Mouse (Mus musculus) mesoderm, embryonic 11.5 days (tissue): ENCODE results near the gene Oaz1.

Source experiments
- DNase-seq: peaks from one replicate; pipeline ENCODE4 v3.0.0-alpha.2; 2012; ENCODE audit warnings: low read depth, low spot score

The Oaz1 gene

GRCm38 (mm10) chr10:80826151-80827062 is at the start of gene Oaz1:
Oaz1 (plus strand) TSS chr10:80826656.
- DNase-seq, result peak; percentile 99

- DNase-seq, result no peak
Observed at GRCm38 (mm10) chr10:80777123-80777522, 49.3 kb upstream of the Oaz1 start.

- DNase-seq, result no peak
Observed at GRCm38 (mm10) chr10:80779565-80779964, 46.9 kb upstream of the Oaz1 start.

- DNase-seq, result no peak
Observed at GRCm38 (mm10) chr10:80784302-80784701, 42.2 kb upstream of the Oaz1 start.

- DNase-seq, result no peak
Observed at GRCm38 (mm10) chr10:80784871-80785270, 41.6 kb upstream of the Oaz1 start.

- no peak for DNase-seq
Observed at GRCm38 (mm10) chr10:80785963-80786362, 40.5 kb upstream of the Oaz1 start.

GRCm38 (mm10) chr10:80787517-80787916 is 38.9 kb upstream of the Oaz1 start:
- no peak for DNase-seq

DNA sequence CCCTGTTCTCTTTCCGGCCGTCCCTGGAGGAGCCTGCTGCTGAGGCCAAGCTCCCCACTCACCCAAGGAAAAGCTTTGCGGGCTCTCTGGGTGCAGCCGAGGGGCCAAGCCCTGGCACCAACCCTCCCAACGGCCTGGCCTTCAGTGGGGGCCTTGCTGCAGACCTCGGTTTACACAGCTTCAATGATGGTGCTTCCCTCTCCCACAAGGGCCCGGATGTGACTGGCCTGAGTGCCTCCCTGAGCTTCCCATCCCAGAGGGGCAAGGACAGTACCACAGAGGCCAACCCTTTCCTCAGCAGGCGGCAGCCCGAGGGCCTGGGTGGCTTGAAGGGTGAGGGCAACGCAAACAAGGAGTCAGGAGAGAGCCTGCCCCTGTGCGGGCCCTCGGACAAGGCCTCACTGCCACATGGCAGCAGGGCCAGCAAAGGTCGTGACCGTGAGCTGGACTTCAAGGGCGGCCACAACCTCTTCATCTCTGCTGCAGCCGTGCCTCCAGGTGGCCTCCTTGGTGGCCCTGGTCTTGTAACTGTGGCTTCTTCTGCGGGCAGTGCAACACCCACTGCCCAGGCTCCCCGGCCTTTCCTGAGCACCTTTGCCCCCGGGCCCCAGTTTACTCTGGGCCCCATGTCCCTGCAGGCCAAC is 35.6 kb upstream of the Oaz1 start:
- no peak for DNase-seq

GRCm38 (mm10) chr10:80791476-80792174 is 34.8 kb upstream of the Oaz1 start:
- no peak for DNase-seq

DNA sequence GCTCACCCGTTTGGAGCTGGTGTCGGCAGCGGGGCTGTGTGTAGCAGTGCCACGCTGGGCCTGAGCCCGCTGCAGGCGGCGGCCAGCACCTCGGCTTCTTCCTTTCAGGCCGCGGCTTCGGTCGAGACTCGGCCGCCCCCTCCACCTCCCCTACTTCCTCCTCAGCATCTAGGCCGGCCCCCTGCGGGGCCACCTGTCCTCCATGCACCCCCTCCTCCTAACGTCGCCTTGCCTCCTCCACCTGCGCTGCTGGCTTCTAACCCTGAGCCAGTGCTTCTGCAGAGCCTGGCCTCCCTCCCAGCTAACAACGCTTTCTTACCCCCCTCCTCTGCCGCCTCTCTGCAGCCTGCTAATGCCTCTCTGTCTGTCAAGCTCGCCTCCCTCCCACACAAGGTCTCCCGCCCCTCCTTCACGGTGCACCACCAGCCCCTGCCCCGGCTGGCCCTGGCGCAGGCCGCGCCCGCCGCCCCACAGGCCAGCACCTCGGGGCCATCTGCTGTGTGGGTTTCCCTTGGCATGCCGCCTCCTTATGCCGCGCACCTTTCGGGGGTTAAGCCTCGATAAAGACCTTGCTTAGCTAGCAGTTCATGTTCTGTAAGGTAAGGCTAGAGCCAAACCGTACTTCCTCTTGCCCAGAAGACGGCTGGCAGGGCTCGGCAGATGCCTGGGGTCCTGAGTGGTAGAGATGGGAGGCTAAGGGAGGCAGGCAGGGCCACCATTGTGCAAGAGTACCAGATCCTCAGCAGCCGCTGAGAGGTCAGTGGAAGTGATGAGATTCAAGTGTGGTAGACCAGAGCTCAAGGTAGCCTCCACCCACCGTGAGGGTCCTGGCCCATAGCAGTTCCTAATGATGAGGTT is 34.1 kb upstream of the Oaz1 start:
- DNase-seq, result no peak

GRCm38 (mm10) chr10:80793033-80793784 is 33.2 kb upstream of the Oaz1 start:
- no peak for DNase-seq

GRCm38 (mm10) chr10:80793803-80794202 is 32.7 kb upstream of the Oaz1 start:
- DNase-seq, result no peak

DNA sequence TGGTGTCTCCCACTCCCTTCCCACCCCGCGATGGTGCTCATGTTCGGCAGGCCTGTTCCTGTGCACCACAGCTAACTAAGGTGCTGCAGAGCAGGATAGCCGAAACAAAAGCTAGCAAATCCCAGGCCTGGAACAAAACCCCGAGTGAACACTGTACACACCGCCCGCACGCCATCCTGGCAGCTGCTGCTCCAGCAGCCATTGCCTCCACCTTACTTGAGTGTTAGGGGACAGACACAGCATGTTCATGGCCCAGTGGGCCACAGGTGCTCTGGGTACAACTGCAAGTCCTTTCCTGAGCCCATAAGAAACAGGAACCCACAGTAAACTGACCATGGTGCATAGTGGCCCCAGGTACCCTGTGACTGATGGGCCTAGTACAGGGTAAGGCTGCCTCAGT is 31.7 kb upstream of the Oaz1 start:
- no peak for DNase-seq

DNA sequence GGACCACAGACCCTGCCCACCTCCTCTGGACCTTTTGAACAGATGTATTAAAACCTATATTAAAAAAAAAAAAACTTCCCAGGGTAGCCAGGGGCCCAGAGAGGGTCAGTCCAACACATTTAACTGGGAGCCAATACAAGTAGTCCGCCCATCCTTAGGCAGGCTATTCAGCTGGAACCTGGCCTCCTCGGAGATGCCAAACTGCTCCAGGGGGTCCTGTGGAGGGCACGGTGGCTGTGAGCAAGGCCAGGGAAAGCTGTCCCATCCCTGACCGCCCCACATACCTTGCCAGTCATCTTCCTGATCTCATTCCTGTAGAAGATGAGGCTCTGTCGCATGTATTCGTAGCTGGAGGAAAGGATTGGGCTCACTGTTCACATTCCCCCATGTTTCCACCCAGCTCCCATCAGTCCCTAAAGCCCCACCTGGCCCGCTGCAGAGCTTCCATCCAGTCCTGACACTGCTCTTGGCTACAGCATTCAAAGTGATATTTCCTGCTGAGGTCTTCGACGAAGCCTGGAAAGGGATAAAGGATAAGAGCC is 30.1 kb upstream of the Oaz1 start:
- DNase-seq, result no peak

DNA sequence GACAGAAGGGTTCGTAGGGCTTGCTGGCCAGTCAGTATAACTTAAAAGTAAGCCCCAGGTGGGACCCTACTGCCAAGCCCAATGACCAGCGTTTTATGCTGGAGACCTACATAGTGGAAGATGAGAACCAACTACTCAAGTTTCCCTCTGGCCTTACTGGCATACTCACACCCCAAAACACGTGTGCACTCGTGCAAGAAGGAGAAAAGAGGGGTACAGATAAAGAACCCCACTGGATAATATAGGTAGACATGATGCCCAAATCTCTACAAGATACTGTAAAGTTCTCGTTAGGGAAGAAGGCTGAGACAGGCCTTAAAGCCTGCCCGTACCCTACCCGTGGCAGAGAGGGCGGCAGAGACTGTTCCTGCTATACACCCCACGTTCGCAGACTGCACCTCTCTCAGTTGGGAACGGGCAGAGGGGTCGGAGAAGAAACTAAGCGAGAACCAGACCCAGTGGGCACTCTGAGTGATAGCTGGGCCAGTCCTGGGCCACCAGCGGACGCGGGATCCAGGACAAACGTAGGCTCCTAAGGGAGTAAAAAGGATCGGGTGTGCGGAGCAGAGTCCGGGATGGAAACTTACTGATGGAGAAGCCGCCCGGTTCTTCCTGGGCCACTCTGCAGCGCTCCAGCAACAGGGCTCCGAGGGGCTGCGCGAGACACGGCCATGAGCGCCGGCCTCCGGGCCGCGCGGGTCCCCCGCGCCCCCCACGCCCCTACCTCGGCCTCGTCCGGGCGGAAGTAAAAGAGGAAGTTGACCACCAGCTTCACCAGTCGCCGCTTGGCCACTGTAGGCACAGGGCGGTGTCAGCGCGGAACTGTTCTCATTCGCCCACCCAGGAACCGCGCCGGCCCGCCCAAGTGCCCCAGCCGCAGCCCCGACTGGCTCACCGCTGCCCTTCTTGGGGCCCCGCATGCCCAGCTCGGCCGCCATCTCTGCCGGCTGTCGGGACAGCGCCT is 29.0 kb upstream of the Oaz1 start:
- no peak for DNase-seq

DNA sequence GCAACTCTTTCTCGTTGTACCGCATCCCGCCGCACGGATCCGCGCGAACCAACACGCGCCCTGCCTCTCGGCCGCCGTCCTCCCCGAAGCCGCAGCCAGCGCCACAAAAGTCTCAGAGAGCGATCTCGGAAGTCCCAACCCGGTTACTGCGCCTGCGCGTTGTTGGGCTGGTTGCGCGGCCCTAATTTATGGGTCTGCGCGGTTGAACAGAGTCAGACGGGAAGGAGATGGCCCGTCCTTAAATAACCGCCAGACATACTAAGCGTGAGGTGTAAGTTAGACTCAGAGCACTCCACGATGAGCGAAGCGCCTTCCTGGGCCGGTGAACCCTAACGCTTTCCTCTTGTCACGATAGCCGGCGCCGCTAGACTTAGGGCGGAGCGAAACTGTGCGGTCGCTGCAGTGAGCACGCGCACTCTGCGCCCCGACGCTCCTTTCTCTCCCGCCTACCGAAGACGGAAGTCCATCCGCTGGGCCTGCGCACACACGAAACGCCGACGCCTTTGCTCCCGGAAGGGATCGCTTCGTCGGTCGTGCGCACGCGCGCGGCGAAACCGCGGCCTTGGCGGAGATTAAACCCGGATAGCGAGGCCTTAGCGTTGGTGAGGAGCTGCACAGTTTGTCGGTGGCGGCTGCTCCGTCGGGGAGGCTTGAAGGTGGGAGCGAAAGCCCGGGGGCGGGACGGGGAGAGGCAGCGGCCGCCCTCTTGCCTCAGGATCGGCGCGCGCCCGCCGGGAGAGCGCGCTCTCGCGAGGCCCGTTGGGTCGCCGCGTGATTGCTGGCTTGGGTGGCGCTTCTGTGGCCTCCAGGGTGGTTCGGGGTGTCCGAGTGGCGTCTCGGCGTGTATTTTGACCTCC is 28.1 kb upstream of the Oaz1 start, which contains the start of the genes Sf3a2 and Plekhj1:
TSS of gene Sf3a2 (plus strand) at position 49 of the 857 bp plus-strand sequence.
TSS of gene Plekhj1 (minus strand) at position 477 of the 857 bp plus-strand sequence.
- DNase-seq, result peak; percentile 97

- DNase-seq, result no peak
Observed at GRCm38 (mm10) chr10:80799070-80799566, 27.3 kb upstream of the Oaz1 start.
